Mouse (Mus musculus): ENCODE measurements at regions not wholly inside any gene's neighbourhood (a gene's known extent, or its start where the extent isn't known, plus 50 kb on each side); places are given as distances from the start of the nearest gene placed in this dataset.

GRCm38 (mm10) chr11:92858170-92858569 is 239.7 kb upstream of the Car10 start:
- DNase-seq = no peak

- peak; percentile 32 for DNase-seq
Measured at GRCm38 (mm10) chr11:92889693-92890454, 208.0 kb upstream of the Car10 start.

- no peak for DNase-seq
Measured at GRCm38 (mm10) chr11:92899296-92899695, 198.5 kb upstream of the Car10 start.

All from lung, postnatal 14 days (tissue).